Mouse (Mus musculus) embryonic facial prominence, embryonic 15.5 days (tissue): ENCODE measurements around the gene Hdgfl1. TPM values are rescaled to one million over a fixed set of nuclear protein-coding genes. Genes with fewer than 3 reads are reported as not detected.

ENCODE experiments used
- ATAC-seq: fragments of 200-750 bp; cut with Nextera tagmentation; 2 replicates; pipeline ENCODE4 v1.8.0; 2017; ENCODE audit warnings: low read depth, moderate TSS enrichment; ENCODE audit not compliant: insufficient number of reproducible peaks, low FRiP score, low TSS enrichment
- H3K27ac ChIP-seq: fragments of 300-500 bp; sonication (generic); replicated peaks from 2 replicates; pipeline ENCODE4 v1.5.1; 2015; ENCODE audit warnings: mild to moderate bottlenecking, inconsistent platforms
- H3K27me3 ChIP-seq: fragments of 300-500 bp; sonication (generic); 2 replicates; pipeline ENCODE4 v1.6.1; 2015; ENCODE audit warnings: inconsistent platforms
- H3K36me3 ChIP-seq: fragments of 300-500 bp; sonication (generic); 2 replicates; pipeline ENCODE4 v1.6.1; 2015; ENCODE audit warnings: mild to moderate bottlenecking, inconsistent platforms
- H3K4me1 ChIP-seq: fragments of 300-500 bp; sonication (generic); 2 replicates; pipeline ENCODE4 v1.6.1; 2015; ENCODE audit warnings: inconsistent platforms
- H3K4me2 ChIP-seq: fragments of 300-500 bp; sonication (generic); replicated peaks from 2 replicates; pipeline ENCODE4 v1.6.1; 2015; ENCODE audit warnings: mild to moderate bottlenecking, inconsistent platforms
- H3K4me3 ChIP-seq: fragments of 300-500 bp; sonication (generic); replicated peaks from 2 replicates; pipeline ENCODE4 v1.5.1; 2015; ENCODE audit warnings: mild to moderate bottlenecking, inconsistent platforms
- H3K9ac ChIP-seq: fragments of 300-500 bp; sonication (generic); 2 replicates; pipeline ENCODE4 v1.6.1; 2015; ENCODE audit warnings: inconsistent platforms
- H3K9me3 ChIP-seq: fragments of 300-500 bp; sonication (generic); replicated peaks from 2 replicates; pipeline ENCODE4 v1.6.1; 2016; ENCODE audit warnings: inconsistent platforms
- WGBS: fragments of 180-500 bp; shearing (Covaris S2); methylation state at CpG from one replicate; pipeline ENCODE4 v1.1.7; 2015; 5-methylcytosine and 5-hydroxymethylcytosine counted together
- polyA plus RNA-seq: library from polyadenylated mRNA; unstranded; fragments of >200 nt; fragmentation: Nextera tagmentation; extraction: Ambion mirVana; gene quantifications from 2 replicates; pipeline ENCODE4 v1.2.1, GENCODE M21; 2015

Gene Hdgfl1
- polyA plus RNA-seq = not detected in 2 replicates

DNA sequence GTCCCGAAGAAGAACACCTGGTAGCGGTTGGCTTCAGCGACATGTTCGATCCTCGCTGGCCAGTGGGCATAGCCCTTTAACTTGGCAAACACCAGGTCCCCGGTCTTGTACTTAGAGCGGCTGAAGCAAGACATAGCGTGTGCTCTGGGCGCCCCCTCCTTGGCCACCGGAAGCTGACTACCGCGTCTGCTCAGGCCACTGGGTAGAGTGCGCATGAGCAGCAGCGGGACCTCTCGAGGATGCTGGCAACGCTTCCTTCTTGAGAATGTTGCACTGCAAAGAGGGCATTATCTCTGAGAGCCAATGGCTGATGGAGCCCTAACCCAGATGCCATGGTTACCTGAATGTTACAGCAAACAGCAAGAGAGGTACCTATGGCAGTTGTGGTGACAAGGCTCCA, at the start of gene Hdgfl1:
TSS of gene Hdgfl1 (minus strand) at position 211 of the 400 bp plus-strand sequence.
- 96% methylated on average over 16 of the region's 16 CpGs for WGBS
- Histone ChIP-seq H3K9me3 (no peaks in the 10 kb centered on the region), H3K27me3 (no peaks in the 10 kb centered on the region), H3K36me3 (no peaks in the 10 kb centered on the region), H3K27ac (no peak within 1 kb of the TSS), H3K4me3 (no peak within 1 kb of the TSS), H3K4me1 (no peaks in the 10 kb centered on the region), H3K4me2 (no peak within 1 kb of the TSS), H3K9ac (no peak within 1 kb of the TSS)
- no peak for ATAC-seq

DNA sequence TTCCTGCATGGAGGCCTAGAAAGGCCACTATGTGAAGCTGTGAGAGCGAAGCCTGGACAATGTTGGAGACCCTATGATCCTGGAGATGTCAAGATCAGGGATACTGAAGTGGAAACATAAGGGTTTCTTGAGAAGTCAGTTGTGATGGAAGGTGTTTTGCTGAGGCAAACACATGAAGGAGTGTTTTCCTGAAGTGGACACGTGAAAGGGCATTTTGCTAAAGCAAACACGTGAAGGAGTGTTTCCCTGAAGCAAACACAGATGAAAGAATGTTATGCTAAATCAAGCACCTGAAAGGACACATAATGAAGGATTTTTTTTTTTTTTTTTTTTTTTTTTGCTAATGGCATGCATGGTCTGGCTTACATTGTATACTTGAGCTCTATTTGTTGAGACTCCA, 25.5 kb upstream of the Hdgfl1 start:
- H3K4me3 ChIP-seq = no peak overlapping the region
- H3K4me1 ChIP-seq = no peaks in the 10 kb centered on the region
- H3K36me3 ChIP-seq = no peaks in the 10 kb centered on the region
- H3K4me2 ChIP-seq = no peak overlapping the region
- no peak overlapping the region for H3K9ac ChIP-seq
- ATAC-seq = no peak
- 82% methylated on average over 3 of the region's 3 CpGs for WGBS
- H3K27ac ChIP-seq = no peak overlapping the region
- H3K9me3 ChIP-seq = no peaks in the 10 kb centered on the region
- no peaks in the 10 kb centered on the region for H3K27me3 ChIP-seq

GRCm38 (mm10) chr13:26769424-26769823, 541 bp downstream of the Hdgfl1 start:
- Histone ChIP-seq H3K4me3 (no peak overlapping the region), H3K4me2 (no peak overlapping the region), H3K36me3 (no peaks in the 10 kb centered on the region), H3K4me1 (no peaks in the 10 kb centered on the region), H3K9me3 (no peaks in the 10 kb centered on the region), H3K27me3 (no peaks in the 10 kb centered on the region), H3K9ac (no peak overlapping the region), H3K27ac (no peak overlapping the region)
- no peak for ATAC-seq
- 94% methylated on average over 15 of the region's 15 CpGs for WGBS

DNA sequence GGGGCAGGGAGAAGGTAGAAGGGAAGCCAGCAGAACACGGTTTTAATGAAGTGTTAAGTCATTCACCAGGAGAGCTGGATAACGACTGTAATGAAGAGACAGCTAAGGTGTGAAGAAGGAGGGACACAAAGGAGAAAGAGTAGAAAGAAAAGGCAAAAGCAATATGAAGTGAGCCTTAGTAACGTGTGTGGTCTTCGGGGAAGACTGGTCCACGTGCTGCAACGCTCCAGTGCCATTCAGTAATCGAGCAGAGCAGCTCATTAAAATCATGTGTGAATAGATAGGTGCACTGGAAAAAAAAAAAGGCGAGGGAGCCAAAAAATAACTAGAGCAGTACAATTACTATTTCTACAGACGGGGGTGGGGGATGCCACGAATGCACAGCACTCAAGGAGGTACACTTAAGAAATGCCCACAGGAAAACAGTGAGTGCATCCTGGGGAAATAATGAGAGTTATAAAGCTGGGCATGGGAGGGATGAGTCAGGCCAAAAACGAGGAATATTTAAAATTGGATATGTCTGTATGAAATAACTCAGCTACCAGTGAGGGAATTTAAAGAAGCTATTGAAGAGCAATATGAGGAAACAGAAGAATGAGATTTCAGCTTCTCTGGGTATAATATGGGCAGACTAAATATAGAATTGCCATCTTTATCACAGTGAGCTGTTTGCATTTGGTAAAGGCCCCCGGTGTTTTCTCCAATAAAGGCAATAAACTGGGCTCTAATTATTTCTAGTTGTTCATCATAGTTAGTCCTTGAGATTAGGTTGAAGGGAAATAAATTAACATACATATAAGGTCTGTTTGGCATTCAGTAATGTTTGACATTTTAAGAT, 7.8 kb downstream of the Hdgfl1 start:
- no peaks in the 10 kb centered on the region for H3K9me3 ChIP-seq
- no peaks in the 10 kb centered on the region for H3K36me3 ChIP-seq
- H3K9ac ChIP-seq = no peak overlapping the region
- no peak for ATAC-seq
- no peak overlapping the region for H3K27ac ChIP-seq
- no peaks in the 10 kb centered on the region for H3K4me1 ChIP-seq
- no peak overlapping the region for H3K4me3 ChIP-seq
- 72% methylated on average over 12 of the region's 12 CpGs for WGBS
- H3K4me2 ChIP-seq = no peak overlapping the region
- no peaks in the 10 kb centered on the region for H3K27me3 ChIP-seq

DNA sequence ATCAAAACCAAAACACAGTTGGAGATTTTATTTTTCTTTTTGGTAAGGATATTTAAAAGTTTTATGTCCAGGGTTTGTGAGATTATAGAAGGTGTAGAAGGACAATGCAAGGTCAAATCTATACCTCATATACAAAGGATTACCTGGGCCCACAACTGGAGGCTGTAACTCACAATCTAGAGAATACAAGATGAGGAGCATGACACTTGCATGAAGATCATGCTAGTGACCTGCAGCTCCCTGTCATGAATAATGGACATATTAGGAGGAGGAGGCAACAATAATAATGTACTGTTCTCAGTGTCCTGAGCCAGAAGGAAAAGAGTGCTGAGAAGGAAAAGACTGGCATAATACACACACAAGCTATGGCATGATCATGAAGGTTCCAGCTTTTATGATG, 17.1 kb downstream of the Hdgfl1 start:
- H3K4me2 ChIP-seq = no peak overlapping the region

DNA sequence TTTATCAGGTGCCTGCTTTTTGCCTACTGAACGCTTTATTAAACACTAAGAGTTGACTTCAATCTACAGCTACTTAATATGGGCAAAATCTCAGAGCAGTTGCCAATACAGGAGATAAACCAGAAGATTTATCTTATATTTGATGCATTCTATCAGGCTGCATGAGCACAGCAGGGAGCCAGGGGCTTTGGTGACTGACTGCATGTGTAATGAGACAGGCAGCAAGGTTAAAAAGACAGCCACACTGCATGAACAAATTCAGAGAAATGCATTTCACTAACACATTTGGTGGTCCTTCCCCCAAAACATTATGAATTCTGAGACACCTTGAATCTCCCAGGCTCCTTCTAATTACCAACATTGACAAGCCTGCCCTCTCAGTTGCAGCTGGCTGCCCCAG, 17.6 kb downstream of the Hdgfl1 start:
- H3K27ac ChIP-seq = no peak overlapping the region
- no peak overlapping the region for H3K9ac ChIP-seq
- no peak for ATAC-seq
- H3K4me2 ChIP-seq = no peak overlapping the region
- no peaks in the 10 kb centered on the region for H3K9me3 ChIP-seq
- H3K27me3 ChIP-seq = no peaks in the 10 kb centered on the region
- 95% methylated on average over 1 of the region's 1 CpGs for WGBS
- H3K36me3 ChIP-seq = no peaks in the 10 kb centered on the region
- no peaks in the 10 kb centered on the region for H3K4me1 ChIP-seq
- no peak overlapping the region for H3K4me3 ChIP-seq

More for the DNA sequence above, 17.1 kb downstream of the Hdgfl1 start:
- no peak overlapping the region for H3K4me3 ChIP-seq
- H3K4me1 ChIP-seq = no peaks in the 10 kb centered on the region
- no peak for ATAC-seq
- H3K9me3 ChIP-seq = no peaks in the 10 kb centered on the region
- H3K9ac ChIP-seq = no peak overlapping the region
- no peaks in the 10 kb centered on the region for H3K36me3 ChIP-seq
- H3K27ac ChIP-seq = no peak overlapping the region
- H3K27me3 ChIP-seq = no peaks in the 10 kb centered on the region

DNA sequence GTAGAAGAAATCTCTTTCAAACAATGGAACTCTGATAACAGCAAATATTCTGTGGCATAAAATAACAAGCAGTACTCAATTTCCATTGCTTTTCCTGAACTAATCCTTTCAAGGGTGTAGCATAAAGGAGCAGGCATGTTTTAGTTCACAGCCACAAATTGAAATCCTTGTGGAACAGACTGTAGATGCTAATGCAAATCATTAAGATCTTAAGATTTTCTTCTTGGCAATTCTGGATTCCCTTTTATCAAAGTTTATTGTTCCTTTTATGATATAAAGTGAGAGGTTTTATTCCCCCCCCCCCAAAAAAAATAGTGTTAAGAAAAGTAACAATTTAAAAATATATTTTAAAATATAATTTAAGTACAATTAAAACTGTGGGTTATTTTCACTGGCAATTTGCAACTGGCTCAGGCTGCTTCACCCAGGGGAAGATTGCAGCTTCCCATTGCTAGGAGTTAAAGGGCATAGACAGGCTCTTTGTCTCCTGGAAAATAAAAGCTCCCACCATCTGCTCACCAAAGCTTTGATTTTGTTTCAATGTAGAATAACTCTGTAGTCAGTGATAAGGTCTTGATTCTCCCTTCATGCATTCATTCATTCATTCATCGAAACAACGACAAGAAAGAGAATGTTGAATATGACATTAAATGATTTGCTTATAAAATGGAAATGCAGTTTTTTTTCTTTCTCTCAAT, 24.1 kb downstream of the Hdgfl1 start:
- ATAC-seq = no peak
- Histone ChIP-seq H3K9ac (no peak overlapping the region), H3K4me1 (no peaks in the 10 kb centered on the region), H3K27ac (no peak overlapping the region), H3K36me3 (no peaks in the 10 kb centered on the region), H3K4me3 (no peak overlapping the region), H3K4me2 (no peak overlapping the region), H3K27me3 (no peaks in the 10 kb centered on the region), H3K9me3 (no peaks in the 10 kb centered on the region)
- WGBS = 96% methylated on average over 2 of the region's 2 CpGs

DNA sequence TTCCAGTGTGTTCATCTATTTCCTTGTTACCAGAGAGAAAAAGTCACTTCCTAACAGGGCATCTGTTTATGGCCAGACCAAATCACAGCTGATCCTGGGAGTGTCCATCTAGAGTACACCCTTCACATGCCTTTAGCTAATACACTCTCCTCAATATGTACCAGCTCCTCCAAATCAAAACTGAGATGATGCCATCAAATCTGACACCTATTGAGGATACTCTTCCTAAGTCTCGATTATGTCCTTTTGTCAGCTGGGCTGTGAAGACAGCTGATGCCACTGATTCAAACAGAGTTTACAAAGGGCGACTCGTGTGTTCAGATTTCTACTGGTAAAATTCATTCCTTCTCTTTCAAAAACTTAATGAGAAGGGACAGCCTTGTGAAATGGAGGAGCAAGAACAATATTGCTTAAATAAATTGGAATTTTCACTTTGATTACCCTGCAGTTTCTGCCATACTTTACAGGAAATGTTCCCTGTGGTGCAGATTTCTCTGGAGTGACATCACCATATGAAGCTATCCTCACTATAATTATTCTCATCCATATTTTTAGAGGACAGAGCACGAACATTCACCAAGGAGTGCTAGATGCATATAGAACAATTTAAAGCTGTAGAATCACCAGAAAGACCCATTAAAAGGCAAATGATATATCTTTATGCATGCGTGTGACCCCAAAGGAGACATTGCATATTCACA, 24.8 kb downstream of the Hdgfl1 start:
- Histone ChIP-seq H3K9me3 (no peaks in the 10 kb centered on the region), H3K27me3 (no peaks in the 10 kb centered on the region), H3K4me3 (no peak overlapping the region), H3K4me2 (no peak overlapping the region), H3K9ac (no peak overlapping the region), H3K27ac (no peak overlapping the region), H3K36me3 (no peaks in the 10 kb centered on the region), H3K4me1 (no peaks in the 10 kb centered on the region)
- WGBS = 74% methylated on average over 5 of the region's 5 CpGs
- ATAC-seq = no peak

DNA sequence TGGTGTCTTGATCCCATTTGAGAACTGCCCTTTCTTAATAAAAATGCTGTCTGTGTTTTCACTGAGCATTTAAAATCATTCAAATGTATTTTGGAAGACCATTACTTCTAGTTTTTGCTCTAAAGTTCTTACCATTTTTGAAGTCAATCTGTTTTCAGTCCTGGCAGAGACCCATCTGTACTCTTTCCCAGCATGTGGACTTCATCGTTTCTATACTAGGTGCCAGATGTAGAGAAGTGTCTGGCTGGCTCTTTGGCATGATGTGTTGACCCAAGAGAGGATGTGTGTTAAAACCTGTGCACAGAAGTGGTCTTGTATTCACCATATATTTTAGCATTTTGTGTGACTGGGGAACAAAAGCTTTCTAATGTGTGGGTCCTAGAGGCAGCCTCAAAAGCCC, 25.9 kb downstream of the Hdgfl1 start:
- no peak overlapping the region for H3K4me2 ChIP-seq
- no peaks in the 10 kb centered on the region for H3K9me3 ChIP-seq
- no peaks in the 10 kb centered on the region for H3K36me3 ChIP-seq
- WGBS = 43% methylated on average over 1 of the region's 1 CpGs
- H3K27ac ChIP-seq = no peak overlapping the region
- no peak for ATAC-seq
- H3K4me1 ChIP-seq = no peaks in the 10 kb centered on the region
- no peak overlapping the region for H3K4me3 ChIP-seq
- no peak overlapping the region for H3K9ac ChIP-seq
- no peaks in the 10 kb centered on the region for H3K27me3 ChIP-seq

DNA sequence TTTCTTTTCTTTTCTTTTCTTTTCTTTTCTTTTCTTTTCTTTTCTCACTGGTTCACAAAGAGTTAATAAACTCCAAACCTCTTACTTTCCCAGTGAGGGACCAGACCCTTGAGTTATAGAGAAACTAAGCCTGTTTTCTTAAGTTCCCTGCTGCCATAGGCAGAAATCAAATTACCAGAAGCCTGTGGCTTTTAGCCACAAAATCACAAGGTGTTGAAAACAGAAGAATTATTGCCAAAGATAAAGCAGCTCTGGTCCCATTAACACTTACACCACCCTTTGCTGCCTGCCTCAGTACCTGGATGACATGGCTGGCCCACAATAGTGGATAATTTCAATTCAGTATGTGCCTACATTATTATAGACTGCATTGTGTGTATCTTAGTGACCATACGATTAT, 35.0 kb downstream of the Hdgfl1 start:
- 40% methylated on average over 1 of the region's 1 CpGs for WGBS

DNA sequence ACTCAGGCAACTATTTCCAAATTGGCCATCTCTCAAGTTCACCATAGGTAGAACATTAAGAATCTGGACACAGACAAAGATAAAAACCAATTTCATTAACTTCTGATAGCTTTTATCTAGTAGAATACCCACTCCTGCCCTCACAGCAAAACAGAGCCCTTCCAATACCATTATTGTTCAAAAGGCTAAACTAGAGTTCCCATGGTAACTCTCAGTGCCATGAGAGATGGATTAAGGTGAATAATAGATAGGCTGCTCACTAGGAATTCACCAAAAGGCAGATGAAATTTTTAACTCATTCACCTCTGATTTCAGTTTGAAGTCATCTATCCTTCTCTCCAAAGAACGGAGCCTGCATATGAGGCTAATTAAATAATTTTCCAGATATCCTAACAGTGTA, 45.7 kb downstream of the Hdgfl1 start:
- H3K4me2 ChIP-seq = no peak overlapping the region
- no peak overlapping the region for H3K4me3 ChIP-seq
- no peak for ATAC-seq
- H3K36me3 ChIP-seq = no peaks in the 10 kb centered on the region
- 67% methylated on average over 1 of the region's 1 CpGs for WGBS
- H3K9ac ChIP-seq = no peak overlapping the region
- H3K9me3 ChIP-seq = no peaks in the 10 kb centered on the region
- H3K4me1 ChIP-seq = no peaks in the 10 kb centered on the region
- H3K27ac ChIP-seq = no peak overlapping the region
- no peaks in the 10 kb centered on the region for H3K27me3 ChIP-seq

More for the DNA sequence above, 35.0 kb downstream of the Hdgfl1 start:
- Histone ChIP-seq H3K9me3 (no peaks in the 10 kb centered on the region), H3K27me3 (no peaks in the 10 kb centered on the region), H3K36me3 (no peaks in the 10 kb centered on the region), H3K4me3 (no peak overlapping the region), H3K9ac (no peak overlapping the region), H3K27ac (no peak overlapping the region), H3K4me1 (no peaks in the 10 kb centered on the region), H3K4me2 (no peak overlapping the region)
- ATAC-seq = no peak
